Mouse (Mus musculus) erythroblast, adult 5-6 weeks (primary cell): ENCODE results near the gene Btbd35f12. TPM values are rescaled to one million over a fixed set of nuclear protein-coding genes. Genes with fewer than 3 reads are reported as not detected.
"Not testable (repeated sequence)": the region's sequence is repeated elsewhere in the genome, so short reads cannot be mapped to it uniquely, and the experiment has no call there.

Source experiments
- ATAC-seq: replicated peaks from 2 replicates; pipeline ENCODE4 v1.8.0; 2016; ENCODE audit warnings: moderate number of reproducible peaks, mild to moderate bottlenecking, moderate TSS enrichment, inconsistent platforms; ENCODE audit not compliant: poor library complexity, low FRiP score, severe bottlenecking
- total RNA-seq, 2 experiments: library from RNA; stranded (forward) in 1 of 2; stranded (reverse) in 1 of 2; fragments of 150-400 nt in 1 of 2; fragments of 200-764, 138-1000 nt in 1 of 2; gene quantifications; 2 replicates each; pipeline versions ENCODE4 v1.2.3 to v1.2.4; 2015 to 2017; ENCODE audit warnings: low replicate concordance in 2 of 2

Gene Btbd35f12
- total RNA-seq (2015; ENCODE audit: low replicate concordance) (not detected in 2 replicates), total RNA-seq (2017; ENCODE audit: low replicate concordance) (0.26 TPM in 1 of 2 replicates, not detected in the other)

DNA sequence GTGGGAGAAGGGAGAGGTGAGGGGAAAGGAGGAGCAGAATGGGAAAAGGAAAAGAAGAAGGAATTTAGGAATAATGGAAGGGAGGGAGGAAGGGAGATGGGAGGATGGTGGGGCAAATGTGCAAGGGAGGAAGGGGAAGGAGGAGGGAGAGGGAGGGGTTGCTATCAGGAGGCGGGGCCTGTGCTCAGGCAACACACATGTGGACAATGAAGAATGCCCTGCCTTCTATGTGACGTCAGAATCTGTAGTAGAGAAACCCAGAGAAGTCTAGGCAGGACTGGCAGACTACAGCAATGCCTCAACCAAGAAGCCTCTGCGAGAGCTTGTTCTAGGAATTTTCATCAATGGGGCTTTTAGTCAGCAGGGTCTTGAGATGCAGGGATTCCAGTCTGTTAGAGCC is at the start of gene Btbd35f12:
Gene Btbd35f12, plus strand, starts transcription at position 301 of the 400 bp plus-strand sequence.
- not testable (repeated sequence) for ATAC-seq

- not testable (repeated sequence) for ATAC-seq
Measured at GRCm38 (mm10) chrX:33353254-33353653, 40.1 kb downstream of the Btbd35f12 start.

Other genes with a start within 250 kb of the Btbd35f12 start
- gene Spin2-ps6, start 78.5 kb upstream of the Btbd35f12 start, total RNA-seq (2015; ENCODE audit: low replicate concordance): not detected in 2 replicates
- gene Spin2-ps6, start 78.5 kb upstream of the Btbd35f12 start, total RNA-seq (2017; ENCODE audit: low replicate concordance): not detected in 2 replicates